In the genomic region with DNA sequence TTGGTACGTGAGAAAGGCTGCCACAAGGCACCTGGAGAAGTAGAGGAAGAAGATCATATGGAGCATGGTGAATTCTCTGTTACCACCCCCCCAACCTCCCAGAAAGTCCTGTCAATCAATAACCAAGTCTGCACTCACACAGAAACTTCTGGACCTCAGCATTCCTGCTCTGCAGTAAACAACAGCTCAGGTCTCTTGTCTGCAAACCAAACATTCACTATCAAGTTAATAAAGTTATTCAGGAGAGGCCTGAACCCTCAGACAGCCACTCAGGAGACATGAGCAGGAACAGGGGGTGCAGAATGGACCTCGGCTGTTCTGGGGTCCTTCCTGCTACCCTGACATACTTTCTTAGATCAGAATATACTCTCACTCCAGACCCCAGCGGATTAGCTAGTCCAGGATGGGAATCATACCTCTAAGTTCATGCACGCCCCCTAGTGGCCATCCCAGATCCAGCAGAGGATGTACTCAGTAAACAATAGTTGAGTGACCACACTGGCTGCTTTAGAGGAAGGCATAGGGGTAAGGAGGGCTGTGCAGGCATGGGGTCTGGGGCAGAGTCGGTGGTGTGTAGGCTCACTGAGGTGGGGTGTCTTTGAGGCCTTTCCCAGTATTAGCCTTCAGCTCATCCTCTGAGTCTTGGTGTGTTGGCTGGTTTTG, we compare ENCODE assay signal across 7 mouse cellular contexts. TPM values are rescaled to one million over a fixed set of nuclear protein-coding genes. Genes with fewer than 3 reads are reported as not detected.
A peak's percentile ranks its signal among the peaks of the same experiment; 100 is the strongest.
DNase-seq lines count a peak whose midpoint lies in the region; ATAC-seq and TF ChIP-seq lines count a peak whose summit lies in the region.

No protein-coding gene starts in this region.

- no peak for TF ChIP-seq POLR2A in bone marrow, adult 2 months (IDR thresholded peaks at IDR 0.05; ENCODE audit: borderline replicate concordance, control insufficient read depth, low read depth, low read length)

- no peak overlapping the region for H3K4me3 ChIP-seq in left cerebral cortex, adult 2 months
- H3K4me3 ChIP-seq in ES-E14 (ENCODE audit: insufficient read depth in 1 of 2, low read depth in 1 of 2, low read length in 2 of 2, poor library complexity in 1 of 2, severe bottlenecking in 1 of 2) = no peak overlapping the region
- H3K4me3 ChIP-seq in bone marrow, adult 2 months (replicated peaks; ENCODE audit: control insufficient read depth, low read depth, low read length) = no peak overlapping the region
- no peak overlapping the region for H3K4me3 ChIP-seq in stomach, postnatal 0 days (ENCODE audit: low read depth, low read length)

- H3K9ac ChIP-seq in ES-E14 (ENCODE audit: insufficient read depth, low read depth, low read length, poor library complexity, severe bottlenecking) = no peak overlapping the region
- no peak overlapping the region for H3K9ac ChIP-seq in stomach, postnatal 0 days (ENCODE audit: low read length)

- H3K27me3 ChIP-seq in stomach, postnatal 0 days (ENCODE audit: control insufficient read depth, insufficient read depth, low read length) = no peaks in the 10 kb centered on the region

- TF ChIP-seq CTCF in left cerebral cortex, adult 2 months (IDR thresholded peaks at IDR 0.05) = peak; percentile 64
- TF ChIP-seq CTCF in bone marrow, adult 2 months (IDR thresholded peaks at IDR 0.05; ENCODE audit: control insufficient read depth, insufficient read depth, low read length) = peak; percentile 50
- peak; percentile 67 for TF ChIP-seq CTCF in stomach, postnatal 0 days (IDR thresholded peaks at IDR 0.05; ENCODE audit: low read depth)

- no peaks in the 10 kb centered on the region for H3K9me3 ChIP-seq in ES-E14 (ENCODE audit: control insufficient read depth, insufficient read depth, low read depth, low read length)
- H3K9me3 ChIP-seq in stomach, postnatal 0 days (ENCODE audit: control insufficient read depth, low read length) = no peaks in the 10 kb centered on the region

- ATAC-seq in stomach, postnatal 0 days (ENCODE audit: low FRiP score, low TSS enrichment) = no peak
- no peak for ATAC-seq in megakaryocyte, adult 5-6 weeks (ENCODE audit: poor library complexity, severe bottlenecking)

- TF ChIP-seq EP300 in stomach, postnatal 0 days (optimal IDR thresholded peaks at IDR 0.05) = no peak

- H3K4me2 ChIP-seq in stomach, postnatal 0 days (replicated peaks; ENCODE audit: low read depth) = no peak overlapping the region

- in situ Hi-C loops in ES-E14 (cut with MboI; ENCODE audit: low sequenced_read_pairs in 2 of 2, unreplicated experiment in 2 of 2) = loop anchor here (5.0 to 10.0 kb wide), 3 partner anchors 109 to 189 kb away; no protein-coding TSS in a partner anchor

- no peak for DNase-seq in left cerebral cortex, adult 2 months (ENCODE audit: extremely low spot score in 1 of 2, low spot score in 2 of 2)
- DNase-seq in left cerebral cortex, adult 8-10 months (ENCODE audit: low spot score in 2 of 2) = no peak
- DNase-seq in ES-E14 (ENCODE audit: low read depth, low spot score) = peak; percentile 86
- DNase-seq in kidney, postnatal 14 days = peak; percentile 79
- peak; percentile 48 for DNase-seq in stomach, postnatal 0 days (ENCODE audit: low spot score)

- H3K27ac ChIP-seq in left cerebral cortex, adult 2 months = no peak overlapping the region
- no peak overlapping the region for H3K27ac ChIP-seq in ES-E14 (ENCODE audit: insufficient read depth, low read depth, low read length, poor library complexity, severe bottlenecking)
- no peak overlapping the region for H3K27ac ChIP-seq in bone marrow, adult 2 months (ENCODE audit: control insufficient read depth, insufficient read depth, low read depth, low read length, poor library complexity)
- H3K27ac ChIP-seq in stomach, postnatal 0 days (replicated peaks) = no peak overlapping the region

- no peaks in the 10 kb centered on the region for H3K36me3 ChIP-seq in ES-E14 (ENCODE audit: control insufficient read depth, insufficient read depth, low read length, poor library complexity, severe bottlenecking)
- H3K36me3 ChIP-seq in stomach, postnatal 0 days (ENCODE audit: control insufficient read depth, insufficient read depth, low read length) = no peaks in the 10 kb centered on the region

- H3K4me1 ChIP-seq in ES-E14 (ENCODE audit: control insufficient read depth in 2 of 2, insufficient read depth in 2 of 2, low read length in 2 of 2, poor library complexity in 1 of 2) = no peaks in the 10 kb centered on the region
- no peaks in the 10 kb centered on the region; the same call in 1 of the 2 replicates for H3K4me1 ChIP-seq in bone marrow, adult 2 months (ENCODE audit: control insufficient read depth, insufficient read depth, low read length)
- no peaks in the 10 kb centered on the region for H3K4me1 ChIP-seq in stomach, postnatal 0 days (replicated peaks; ENCODE audit: control insufficient read depth, insufficient read depth)

- intact Hi-C loops in left cerebral cortex, adult 2 months (cut with DNase I) = loop anchor here (2.0 kb wide), 1 partner anchor 415 kb away; a partner anchor contains a TSS

- 57% methylated on average over 5 of the region's 5 CpGs for WGBS in bone marrow, adult 2 months
- 64% methylated on average over 5 of the region's 5 CpGs for WGBS in stomach, postnatal 0 days

TF ChIP-seq in ES-E14, 5 proteins besides CTCF, POLR2A, EP300 and RAD21:
- TF ChIP-seq MAFK (IDR thresholded peaks at IDR 0.05; ENCODE audit: insufficient read depth, low read depth, low read length) = no peak
- TF ChIP-seq ZNF384 (IDR thresholded peaks at IDR 0.05; ENCODE audit: low read depth, low read length) = no peak
- no peak for TF ChIP-seq HCFC1 (IDR thresholded peaks at IDR 0.05; ENCODE audit: borderline replicate concordance, insufficient read depth, low read length)
- TF ChIP-seq CHD2 (IDR thresholded peaks at IDR 0.05; ENCODE audit: low read depth, low read length) = no peak
- no peak for TF ChIP-seq ZC3H11A (IDR thresholded peaks at IDR 0.05; ENCODE audit: borderline replicate concordance, low read depth, low read length)

RNA-seq across cellular contexts. Expression of a gene that starts 12.8 kb away (rescaled TPM):
- total RNA-seq in left cerebral cortex, adult 2 months (2021) = 10 to 100 TPM; 58.0 to 61.5 TPM
- total RNA-seq in left cerebral cortex, adult 8-10 months (2022) = 10 to 100 TPM; 42.5 to 65.6 (median 47.0) TPM
- total RNA-seq in ES-E14 (2012; rRNA removed) = 1.3 and 6.7 TPM in 2 replicates
- polyA plus RNA-seq in bone marrow, adult 2 months (2011; ENCODE audit: insufficient read depth, insufficient read length, low replicate concordance, missing spikeins) = not detected in 2 replicates
- polyA plus RNA-seq in stomach, postnatal 0 days (2015; fragmentation: Nextera tagmentation; extraction: Ambion mirVana) = 0.17 and 0.23 TPM in 2 replicates
- not detected in 2 replicates for total RNA-seq in megakaryocyte, adult 5-6 weeks (2015)
- not detected in 2 replicates for total RNA-seq in megakaryocyte, adult 5-6 weeks (2017)

RNA-seq across cellular contexts. Expression of a gene that starts 14.1 kb away (rescaled TPM):
- total RNA-seq in left cerebral cortex, adult 2 months (2021) = 1 to 10 TPM; 4.8 to 6.5 TPM
- 10 to 100 TPM in 1 of 4 experiments, 1 to 10 TPM in 3; 6.5 to 11.3 (median 7.9) TPM for total RNA-seq in left cerebral cortex, adult 8-10 months (2022)
- total RNA-seq in ES-E14 (2012; rRNA removed) = 2.2 and 2.5 TPM in 2 replicates
- polyA plus RNA-seq in bone marrow, adult 2 months (2011; ENCODE audit: insufficient read depth, insufficient read length, low replicate concordance, missing spikeins) = 10.6 TPM in 1 of 2 replicates, not detected in the other
- polyA plus RNA-seq in stomach, postnatal 0 days (2015; fragmentation: Nextera tagmentation; extraction: Ambion mirVana) = 1.3 and 2.2 TPM in 2 replicates
- total RNA-seq in megakaryocyte, adult 5-6 weeks (2015) = not detected in 2 replicates
- not detected in 2 replicates for total RNA-seq in megakaryocyte, adult 5-6 weeks (2017)

RNA-seq across cellular contexts. Expression of a gene that starts 43.6 kb away (rescaled TPM):
- total RNA-seq in left cerebral cortex, adult 2 months (2021) = 100 to 1,000 TPM; 106 to 107 TPM
- total RNA-seq in left cerebral cortex, adult 8-10 months (2022) = 100 to 1,000 TPM; 102 to 119 (median 108) TPM
- 98.9 and 211 TPM in 2 replicates for total RNA-seq in ES-E14 (2012; rRNA removed)
- polyA plus RNA-seq in bone marrow, adult 2 months (2011; ENCODE audit: insufficient read depth, insufficient read length, low replicate concordance, missing spikeins) = 0.85 TPM in 1 of 2 replicates, not detected in the other
- 50.3 and 66.9 TPM in 2 replicates for polyA plus RNA-seq in stomach, postnatal 0 days (2015; fragmentation: Nextera tagmentation; extraction: Ambion mirVana)
- 0.11 TPM in 1 of 2 replicates, not detected in the other for total RNA-seq in megakaryocyte, adult 5-6 weeks (2015)
- total RNA-seq in megakaryocyte, adult 5-6 weeks (2017) = not detected in 2 replicates

Comparison
In these comparisons a context has a peak if more than half of its experiments do, and no peak if none do; other contexts are left out.
1. DNase-seq: peak in ES-E14 (single experiment), kidney, postnatal 14 days (single experiment) and stomach, postnatal 0 days (single experiment); none in left cerebral cortex, adult 2 months (0 of 2) and left cerebral cortex, adult 8-10 months (0 of 2).
2. RNA of a gene that starts 43.6 kb away (total RNA-seq): 102 to 119 TPM in left cerebral cortex, adult 8-10 months, 106 to 107 TPM in left cerebral cortex, adult 2 months and 98.9 to 211 TPM in ES-E14; 0.11 TPM in megakaryocyte, adult 5-6 weeks; every median in the first group is over 10 times any median in the second.
3. Peak in every context shown above with its lines, with median percentiles within 50 percentile points of each other: CTCF ChIP-seq.